Mouse (Mus musculus): ENCODE measurements around the gene Zcchc8. TPM values are rescaled to one million over a fixed set of nuclear protein-coding genes. Genes with fewer than 3 reads are reported as not detected.

The Zcchc8 gene
- total RNA-seq, 2 experiments from 2014 or later = 26.6 to 33.2 TPM

Other genes with a start within 250 kb of the Zcchc8 start
- gene Lrrc43, start 231.8 kb downstream of the Zcchc8 start, total RNA-seq (2021) = not detected
- gene Il31, start 231.6 kb downstream of the Zcchc8 start, total RNA-seq (2021) = not detected
- not detected for gene B3gnt4, start 210.6 kb downstream of the Zcchc8 start, total RNA-seq (2021)
- 10 to 100 TPM; 36.9 to 38.8 TPM for gene Diablo, start 196.9 kb downstream of the Zcchc8 start, total RNA-seq (2021)
- 1 to 10 TPM in 1 of 2 experiments, not detected in 1; 1.1 TPM for gene Gm49027, start 195.6 kb downstream of the Zcchc8 start, total RNA-seq (2021)
- 10 to 100 TPM; 23.3 to 26.6 TPM for gene Vps33a, start 148.1 kb downstream of the Zcchc8 start, total RNA-seq (2021)
- 100 to 1,000 TPM in 1 of 2 experiments, 10 to 100 TPM in 1; 91.2 to 111 TPM for gene Clip1, start 36.5 kb downstream of the Zcchc8 start, total RNA-seq (2021)
- 10 to 100 TPM; 48.7 to 64.9 TPM for gene Rsrc2, start 28.3 kb upstream of the Zcchc8 start, total RNA-seq (2021)
- gene Kntc1, start 28.6 kb upstream of the Zcchc8 start, total RNA-seq (2021) = 1 to 10 TPM; 5.2 to 5.9 TPM
- under 1 TPM; 0.28 to 0.32 TPM for gene Hcar2, start 144.4 kb upstream of the Zcchc8 start, total RNA-seq (2021)
- gene Hcar1, start 158.9 kb upstream of the Zcchc8 start, total RNA-seq (2021) = under 1 TPM; 0.54 to 0.84 TPM
- gene Denr, start 186.1 kb upstream of the Zcchc8 start, total RNA-seq (2021) = 10 to 100 TPM; 60.9 to 61.0 TPM
- under 1 TPM; 0.52 to 0.77 TPM for gene Gm43518, start 206.3 kb upstream of the Zcchc8 start, total RNA-seq (2021)
- 1 to 10 TPM; 2.3 to 3.6 TPM for gene Ccdc62, start 209.6 kb upstream of the Zcchc8 start, total RNA-seq (2021)

Data from gastrocnemius, postnatal 10 days (tissue).